Mouse (Mus musculus) kidney, adult 2 months (tissue): Measurements from ENCODE around the gene D930048N14Rik. TPM values are rescaled to one million over a fixed set of nuclear protein-coding genes. Genes with fewer than 3 reads are reported as not detected.
A peak's percentile ranks its signal among the peaks of the same experiment; 100 is the strongest.

Experiments
- DNase-seq: peaks from one replicate; pipeline ENCODE4 v3.0.0; 2021
- H3K27ac ChIP-seq: fragments of 200-500 bp; 2 replicates; pipeline ENCODE4 v1.5.1; 2012; ENCODE audit warnings: low read depth, low read length, control low read depth, inconsistent platforms; ENCODE audit not compliant: insufficient read depth
- H3K27me3 ChIP-seq: fragments of 200-500 bp; replicated peaks from 2 replicates; pipeline ENCODE4 v1.6.1; 2012; ENCODE audit warnings: mild to moderate bottlenecking, moderate library complexity, low read length, inconsistent platforms; ENCODE audit not compliant: control insufficient read depth, insufficient read depth
- H3K36me3 ChIP-seq: fragments of 200-500 bp; 2 replicates; pipeline ENCODE4 v1.6.1; 2012; ENCODE audit warnings: mild to moderate bottlenecking, moderate library complexity, low read length, inconsistent platforms; ENCODE audit not compliant: control insufficient read depth, insufficient read depth
- H3K4me1 ChIP-seq: fragments of 200-500 bp; 2 replicates; pipeline ENCODE4 v1.6.1; 2011; ENCODE audit warnings: low read length; ENCODE audit not compliant: control insufficient read depth, insufficient read depth
- H3K4me3 ChIP-seq: fragments of 200-500 bp; 2 replicates; pipeline ENCODE4 v1.5.1; 2011; ENCODE audit warnings: mild to moderate bottlenecking, low read depth, low read length, control low read depth; ENCODE audit not compliant: insufficient read depth
- CTCF ChIP-seq: fragments of 200-500 bp; conservative IDR thresholded peaks from 2 replicates; pipeline ENCODE4 v1.5.1; 2011; ENCODE audit warnings: low read depth, mild to moderate bottlenecking, control low read depth, low read length, moderate library complexity, mixed read lengths; ENCODE audit not compliant: insufficient read depth, insufficient read length
- POLR2A ChIP-seq: fragments of 200-500 bp; IDR thresholded peaks from one replicate; pipeline ENCODE4 v1.6.1; 2011; ENCODE audit warnings: low read depth, low read length, control low read depth
- WGBS: fragments of 180-500 bp; shearing (Covaris S2); methylation state at CpG from one replicate; pipeline ENCODE4 v1.1.7; 2018; 5-methylcytosine and 5-hydroxymethylcytosine counted together
- polyA plus RNA-seq: library from polyadenylated mRNA; depleted of rRNA; stranded (reverse); fragments of >200 nt; gene quantifications from 2 replicates; pipeline ENCODE4 v1.2.3, GENCODE M21; 2012

D930048N14Rik gene
- polyA plus RNA-seq, 1 experiment = 10.7 TPM

- Histone ChIP-seq H3K27me3 (no peaks in the 10 kb centered on the region), H3K4me1 (peaks cover 11% of the 10 kb centered on the region; the same call in 1 of the 2 replicates), H3K4me3 (peak overlapping the region; percentile 17; the same call in 1 of the 2 replicates), H3K36me3 (no peaks in the 10 kb centered on the region; the same call in 1 of the 2 replicates), H3K27ac (peak overlapping the region; percentile 28; the same call in 1 of the 2 replicates)
- TF ChIP-seq CTCF (no peak), POLR2A (no peak)
- DNase-seq = no peak
- 50% methylated on average over 8 of the region's 8 CpGs for WGBS
These were observed 31.8 kb upstream of the D930048N14Rik start for GRCm38 (mm10) chr11:51618894-51619408.

- peak within 1 kb of the TSS; percentile 86 for H3K4me3 ChIP-seq
- H3K36me3 ChIP-seq = no peaks in the 10 kb centered on the region; the same call in 1 of the 2 replicates
- WGBS = under 1% methylated on average over 51 of the region's 51 CpGs
- H3K4me1 ChIP-seq = peaks cover 10% of the 10 kb centered on the region; the same call in 1 of the 2 replicates
- no peak for TF ChIP-seq POLR2A
- peak; percentile 99 for DNase-seq
- peak within 1 kb of the TSS; percentile 28; the same call in 1 of the 2 replicates for H3K27ac ChIP-seq
- H3K27me3 ChIP-seq = no peaks in the 10 kb centered on the region
These were observed 31.2 kb upstream of the D930048N14Rik start, which contains the start of gene Nhp2 for GRCm38 (mm10) chr11:51619409-51620060. Gene Nhp2 (plus strand): TSS chr11:51619735.

DNA sequence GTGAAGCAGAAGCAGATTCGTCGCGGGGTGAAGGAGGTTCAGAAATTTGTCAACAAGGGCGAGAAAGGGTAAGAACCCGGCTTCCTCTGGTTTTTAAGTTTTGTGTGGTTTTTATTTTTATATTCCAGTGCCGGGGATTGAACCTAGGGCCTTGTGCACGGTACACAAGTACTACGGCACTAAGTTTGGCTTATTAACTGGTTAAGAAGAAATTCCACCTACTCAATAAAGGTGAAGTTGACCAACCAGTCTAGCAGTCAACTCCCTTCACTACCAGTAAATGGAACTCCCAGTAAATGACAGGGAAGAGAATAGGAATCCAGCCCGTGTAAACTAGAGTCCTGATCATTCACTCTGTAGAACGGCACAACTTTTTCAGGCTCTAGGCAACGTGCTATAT is 30.7 kb upstream of the D930048N14Rik start:
- no peak for DNase-seq
- WGBS = under 1% methylated on average over 11 of the region's 11 CpGs
- TF ChIP-seq POLR2A = no peak
- no peak for TF ChIP-seq CTCF
- Histone ChIP-seq H3K36me3 (no peaks in the 10 kb centered on the region; the same call in 1 of the 2 replicates), H3K4me1 (peaks cover 4% of the 10 kb centered on the region; the same call in 1 of the 2 replicates), H3K4me3 (peak overlapping the region; percentile 86), H3K27me3 (no peaks in the 10 kb centered on the region), H3K27ac (no peak overlapping the region)

GRCm38 (mm10) chr11:51621776-51622175 is 29.0 kb upstream of the D930048N14Rik start:
- Histone ChIP-seq H3K4me3 (no peak overlapping the region), H3K4me1 (no peaks in the 10 kb centered on the region; the same call in 1 of the 2 replicates), H3K27me3 (no peaks in the 10 kb centered on the region), H3K36me3 (peaks cover 3% of the 10 kb centered on the region; the same call in 1 of the 2 replicates), H3K27ac (peak overlapping the region; percentile 73)
- TF ChIP-seq POLR2A (no peak), CTCF (no peak)
- WGBS = 78% methylated on average over 2 of the region's 2 CpGs
- DNase-seq = peak; percentile 64

GRCm38 (mm10) chr11:51622971-51623491 is 27.7 kb upstream of the D930048N14Rik start:
- Histone ChIP-seq H3K27me3 (no peaks in the 10 kb centered on the region), H3K27ac (no peak overlapping the region), H3K36me3 (peaks cover 3% of the 10 kb centered on the region; the same call in 1 of the 2 replicates), H3K4me1 (no peaks in the 10 kb centered on the region; the same call in 1 of the 2 replicates), H3K4me3 (no peak overlapping the region)
- TF ChIP-seq POLR2A = no peak
- no peak for TF ChIP-seq CTCF
- DNase-seq = peak; percentile 33
- 76% methylated on average over 7 of the region's 7 CpGs for WGBS

GRCm38 (mm10) chr11:51625187-51625820 is 25.4 kb upstream of the D930048N14Rik start:
- no peak overlapping the region for H3K4me3 ChIP-seq

GRCm38 (mm10) chr11:51627425-51627824 is 23.3 kb upstream of the D930048N14Rik start:
- no peaks in the 10 kb centered on the region for H3K27me3 ChIP-seq
- no peak for DNase-seq
- WGBS = 94% methylated on average over 9 of the region's 9 CpGs
- peaks cover 16% of the 10 kb centered on the region for H3K4me1 ChIP-seq
- TF ChIP-seq POLR2A (no peak), CTCF (no peak)
- H3K4me3 ChIP-seq = no peak overlapping the region
- peaks cover 6% of the 10 kb centered on the region; the same call in 1 of the 2 replicates for H3K36me3 ChIP-seq
- no peak overlapping the region for H3K27ac ChIP-seq

More at GRCm38 (mm10) chr11:51625187-51625820, 25.4 kb upstream of the D930048N14Rik start:
- Histone ChIP-seq H3K36me3 (peaks cover 6% of the 10 kb centered on the region; the same call in 1 of the 2 replicates), H3K4me1 (no peaks in the 10 kb centered on the region; the same call in 1 of the 2 replicates), H3K27ac (no peak overlapping the region), H3K27me3 (no peaks in the 10 kb centered on the region)
- 82% methylated on average over 5 of the region's 5 CpGs for WGBS
- DNase-seq = no peak
- TF ChIP-seq POLR2A (no peak), CTCF (no peak)
